In genomic region chr5:16024626-16025417, GRCm38 (mm10) we compare ENCODE assay signal across 14 mouse cellular contexts.
DNase-seq lines count a peak whose midpoint lies in the region; ATAC-seq and TF ChIP-seq lines count a peak whose summit lies in the region.
"Had no signal": no experiment of that assay in that cellular context is flagged by ENCODE, and none has a peak within 500 bp of the region (broad histone marks: within the 10 kb centered on the region; RNA-seq: fewer than 3 reads in every experiment).

No protein-coding gene starts in this region.

- no peaks in the 10 kb centered on the region for H3K27me3 ChIP-seq in kidney, embryonic 15.5 days
- no peaks in the 10 kb centered on the region for H3K27me3 ChIP-seq in kidney, adult 2 months (replicated peaks; ENCODE audit: control insufficient read depth, insufficient read depth, low read length)
- H3K27me3 ChIP-seq in hindbrain, embryonic 11.5 days (ENCODE audit: control insufficient read depth, insufficient read depth, low read length), result no peaks in the 10 kb centered on the region
- no peaks in the 10 kb centered on the region for H3K27me3 ChIP-seq in neural tube, embryonic 13.5 days
- H3K27me3 ChIP-seq: megakaryocyte, embryonic 14.5 days had no signal

- no peak overlapping the region for H3K4me3 ChIP-seq in kidney, embryonic 15.5 days (replicated peaks)
- H3K4me3 ChIP-seq in kidney, adult 2 months (ENCODE audit: insufficient read depth, low read depth, low read length), result no peak overlapping the region
- H3K4me3 ChIP-seq in hindbrain, embryonic 11.5 days (ENCODE audit: low read depth, low read length), result no peak overlapping the region
- no peak overlapping the region for H3K4me3 ChIP-seq in neural tube, embryonic 13.5 days
- H3K4me3 ChIP-seq: heart, embryonic 10.5 days; megakaryocyte, embryonic 14.5 days had no signal

- no peak overlapping the region for H3K9ac ChIP-seq in kidney, embryonic 15.5 days
- no peak overlapping the region for H3K9ac ChIP-seq in hindbrain, embryonic 11.5 days (ENCODE audit: low read depth, low read length)
- H3K9ac ChIP-seq in neural tube, embryonic 13.5 days, result no peak overlapping the region
- H3K9ac ChIP-seq: liver, postnatal 0 days had no signal

- no peak for TF ChIP-seq POLR2A in kidney, adult 2 months (IDR thresholded peaks at IDR 0.05; ENCODE audit: low read depth, low read length)

- no peak for DNase-seq in kidney, adult 2 months
- DNase-seq in cerebellum, adult 9-10 months, result peak; percentile 93
- DNase-seq in hindbrain, embryonic 11.5 days (ENCODE audit: low spot score), result peak; percentile 49
- DNase-seq in layer of hippocampus, postnatal 14 days (ENCODE audit: low spot score in 2 of 2), result no peak
- no peak for DNase-seq in left cerebral cortex, adult 8-10 months (ENCODE audit: low spot score in 2 of 2)
- no peak for DNase-seq in kidney, postnatal 10 days
- DNase-seq: layer of hippocampus, postnatal 36 days; liver, postnatal 0 days; right cerebral cortex, postnatal 4 days had no signal

- no peaks in the 10 kb centered on the region for H3K4me1 ChIP-seq in kidney, embryonic 15.5 days
- H3K4me1 ChIP-seq in kidney, adult 2 months (ENCODE audit: control insufficient read depth, insufficient read depth, low read length), result no peaks in the 10 kb centered on the region
- H3K4me1 ChIP-seq in hindbrain, embryonic 11.5 days (replicated peaks; ENCODE audit: control insufficient read depth, insufficient read depth, low read length), result no peaks in the 10 kb centered on the region
- peaks cover 6% of the 10 kb centered on the region; the same call in 1 of the 2 replicates for H3K4me1 ChIP-seq in neural tube, embryonic 13.5 days (replicated peaks)
- H3K4me1 ChIP-seq: heart, embryonic 10.5 days; megakaryocyte, embryonic 14.5 days had no signal

- no peaks in the 10 kb centered on the region for H3K36me3 ChIP-seq in kidney, embryonic 15.5 days
- H3K36me3 ChIP-seq in kidney, adult 2 months (ENCODE audit: control insufficient read depth, insufficient read depth, low read length), result no peaks in the 10 kb centered on the region
- H3K36me3 ChIP-seq in hindbrain, embryonic 11.5 days (ENCODE audit: control insufficient read depth, insufficient read depth, low read length), result no peaks in the 10 kb centered on the region
- H3K36me3 ChIP-seq in neural tube, embryonic 13.5 days, result no peaks in the 10 kb centered on the region
- H3K36me3 ChIP-seq: heart, embryonic 10.5 days had no signal

- ATAC-seq in kidney, embryonic 15.5 days (replicated peaks; ENCODE audit: low FRiP score), result peak; percentile 86
- ATAC-seq in hindbrain, embryonic 11.5 days (ENCODE audit: low FRiP score), result peak; percentile 73
- peak; percentile 56 for ATAC-seq in neural tube, embryonic 13.5 days (ENCODE audit: low read depth)
- ATAC-seq: intestine, postnatal 0 days; liver, postnatal 0 days had no signal

- no peak overlapping the region for H3K27ac ChIP-seq in kidney, embryonic 15.5 days
- no peak overlapping the region for H3K27ac ChIP-seq in kidney, adult 2 months (ENCODE audit: insufficient read depth, low read depth, low read length)
- no peak overlapping the region for H3K27ac ChIP-seq in hindbrain, embryonic 11.5 days (ENCODE audit: low read depth, low read length)
- H3K27ac ChIP-seq in neural tube, embryonic 13.5 days (replicated peaks), result no peak overlapping the region
- H3K27ac ChIP-seq: heart, embryonic 10.5 days had no signal

- 39% methylated on average over 4 of the region's 4 CpGs for WGBS in kidney, embryonic 15.5 days
- 54% methylated on average over 4 of the region's 4 CpGs for WGBS in kidney, adult 2 months
- WGBS in hindbrain, embryonic 11.5 days, result 36% methylated on average over 4 of the region's 4 CpGs
- WGBS in neural tube, embryonic 13.5 days, result 25% methylated on average over 4 of the region's 4 CpGs

- no peak overlapping the region for H3K4me2 ChIP-seq in kidney, embryonic 15.5 days
- H3K4me2 ChIP-seq in hindbrain, embryonic 11.5 days (replicated peaks; ENCODE audit: low read depth, low read length), result no peak overlapping the region
- no peak overlapping the region for H3K4me2 ChIP-seq in neural tube, embryonic 13.5 days

- H3K9me3 ChIP-seq in kidney, embryonic 15.5 days (replicated peaks), result no peaks in the 10 kb centered on the region
- no peaks in the 10 kb centered on the region for H3K9me3 ChIP-seq in hindbrain, embryonic 11.5 days (ENCODE audit: control insufficient read depth, low read length)
- H3K9me3 ChIP-seq in neural tube, embryonic 13.5 days, result no peaks in the 10 kb centered on the region
- H3K9me3 ChIP-seq: heart, embryonic 10.5 days had no signal

- no peak for TF ChIP-seq CTCF in kidney, adult 2 months (conservative IDR thresholded peaks at IDR 0.05; ENCODE audit: insufficient read depth, insufficient read length, low read depth, low read length)

Comparison
In these comparisons a context has a peak if more than half of its experiments do, and no peak if none do; other contexts are left out.
1. DNase-seq: peak in cerebellum, adult 9-10 months (single experiment) and hindbrain, embryonic 11.5 days (single experiment); none in kidney, adult 2 months (single experiment), layer of hippocampus, postnatal 14 days (0 of 2), left cerebral cortex, adult 8-10 months (0 of 2) and kidney, postnatal 10 days (single experiment).
2. Peak in every context shown above with its lines, with median percentiles within 50 percentile points of each other: ATAC-seq.